Mouse (Mus musculus) brain, embryonic 14.5 days (tissue): ENCODE measurements around the gene AC140267.1.

Source experiments
- CTCF ChIP-seq: fragments of 200-500 bp; IDR thresholded peaks from 2 replicates; pipeline ENCODE4 v1.5.1; 2012; ENCODE audit warnings: inconsistent platforms, mild to moderate bottlenecking, moderate library complexity, borderline replicate concordance; ENCODE audit not compliant: insufficient read depth, insufficient read length; ENCODE audit errors: extremely low read depth
- POLR2A ChIP-seq: fragments of 200-500 bp; IDR thresholded peaks from 2 replicates; pipeline ENCODE4 v1.6.1; 2012; ENCODE audit warnings: mild to moderate bottlenecking, inconsistent platforms, borderline replicate concordance; ENCODE audit not compliant: poor library complexity, insufficient read depth, insufficient read length, severe bottlenecking; ENCODE audit errors: extremely low read depth

DNA sequence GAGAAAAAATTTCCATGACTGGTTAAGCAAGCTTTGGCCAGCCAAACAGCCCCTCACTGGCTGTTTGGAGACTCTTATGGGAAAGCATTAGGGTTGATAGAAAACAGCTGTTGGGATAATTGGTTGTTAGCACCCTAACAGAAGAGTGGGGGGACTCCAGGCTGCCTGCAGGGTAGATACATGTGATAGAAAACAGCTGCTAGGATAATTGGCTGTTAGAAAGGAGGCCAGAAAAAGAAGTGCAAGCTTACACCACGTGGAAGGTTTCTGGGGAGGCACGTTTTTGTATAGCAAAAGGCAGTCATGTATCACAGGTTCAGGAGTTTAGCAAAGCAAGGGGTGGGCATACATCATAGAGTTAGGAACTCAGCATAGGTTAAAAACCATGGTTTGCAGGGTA is 17.9 kb downstream of the AC140267.1 start:
- TF ChIP-seq POLR2A, result no peak
- no peak for TF ChIP-seq CTCF
